Mouse (Mus musculus) heart, adult 8-10 months (tissue): ENCODE data around the gene Utrn. TPM values are rescaled to one million over a fixed set of nuclear protein-coding genes. Genes with fewer than 3 reads are reported as not detected.

Experiments used
- DNase-seq: peaks from one replicate; pipeline ENCODE4 v3.0.0; 2022; ENCODE audit warnings: low spot score
- total RNA-seq, 4 experiments: library from RNA; stranded (reverse); gene quantifications; 2 replicates each; pipeline ENCODE4 v1.2.4; 2022

The Utrn gene
- total RNA-seq, 4 experiments from 2014 or later: 59.3 to 75.7 (median 71.0) TPM

DNA sequence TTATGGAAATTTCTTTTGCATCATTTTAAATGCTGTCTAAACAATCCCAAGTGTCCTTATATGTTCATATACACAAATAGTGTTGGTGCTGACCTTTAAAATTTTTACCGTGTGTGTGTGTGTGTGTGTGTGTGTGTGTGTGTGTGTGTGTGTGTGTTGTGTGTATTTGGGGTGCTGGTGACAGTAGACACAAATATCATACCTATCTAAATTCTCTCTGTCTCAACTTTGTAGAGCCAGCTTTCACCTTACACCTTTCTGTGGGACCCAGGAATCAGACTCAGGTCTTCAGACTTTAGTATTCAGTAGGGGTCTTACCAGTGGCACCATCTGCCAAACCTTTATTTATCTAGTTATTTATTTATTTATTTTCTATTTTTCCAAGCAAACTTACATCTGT, 681 bp upstream of the Utrn start:
- DNase-seq: no peak

DNA sequence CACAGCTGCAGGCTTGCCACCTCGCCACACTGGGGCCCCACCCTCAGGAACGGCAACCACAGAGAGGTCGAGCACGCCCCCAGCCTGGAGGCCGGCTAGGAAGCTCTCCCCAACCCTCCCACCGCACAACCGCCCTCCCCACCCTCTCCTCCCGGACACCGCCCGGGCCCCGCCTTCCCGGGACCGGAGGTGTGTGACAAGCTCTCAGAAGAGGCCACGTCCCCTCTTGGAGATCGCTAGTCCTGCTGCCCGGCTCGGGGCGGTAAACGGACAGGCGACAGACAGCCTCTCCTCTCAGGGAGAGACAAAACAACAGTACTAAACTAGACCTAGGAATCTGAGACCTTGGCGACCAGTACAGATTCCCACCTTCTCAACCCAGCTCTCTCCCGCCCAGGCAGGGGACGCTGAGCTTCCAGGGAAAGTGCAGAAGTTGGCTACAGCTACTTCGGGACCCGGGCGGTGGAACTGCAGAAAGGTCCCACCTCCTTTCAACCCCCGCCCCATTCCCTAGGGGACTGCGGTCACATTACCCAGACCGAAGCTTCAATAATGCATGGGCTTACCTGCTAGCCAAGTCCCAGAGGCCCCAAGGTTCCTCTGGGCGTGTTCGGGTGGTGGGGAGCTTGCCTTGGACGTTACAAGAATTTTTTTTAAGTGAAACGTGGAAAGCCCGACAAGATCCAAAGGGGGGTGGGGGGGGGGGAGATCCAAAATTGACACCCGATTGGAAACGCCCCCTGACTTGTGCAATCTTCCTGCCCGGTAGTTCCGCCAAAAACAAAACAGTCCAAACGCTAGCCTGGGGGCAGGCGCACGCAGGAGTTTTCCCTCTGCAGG, 756 bp downstream of the Utrn start:
- DNase-seq: peak; percentile 68

DNA sequence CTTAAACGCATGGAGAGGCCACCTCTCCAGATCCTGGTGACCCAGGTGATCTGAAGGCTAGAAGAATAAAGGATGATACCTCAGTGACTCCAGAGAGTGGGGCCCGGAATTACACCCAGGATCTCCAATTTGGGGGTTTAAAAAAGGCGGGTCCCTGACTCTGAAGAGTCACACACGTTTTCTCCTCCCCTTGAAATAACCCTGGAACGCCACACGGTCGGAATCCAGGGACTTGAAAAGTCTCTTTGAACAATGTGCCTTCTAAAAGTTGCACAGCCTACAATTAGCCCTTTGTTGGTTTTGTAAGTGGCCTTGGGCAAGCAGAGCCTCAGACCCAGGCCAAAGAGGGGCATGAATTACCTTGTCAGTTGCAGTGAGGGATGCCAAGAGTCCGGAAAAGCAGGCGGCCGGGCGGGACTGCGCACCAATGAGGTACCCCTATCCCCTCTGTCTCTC, 1.4 kb downstream of the Utrn start:
- DNase-seq: no peak

DNA sequence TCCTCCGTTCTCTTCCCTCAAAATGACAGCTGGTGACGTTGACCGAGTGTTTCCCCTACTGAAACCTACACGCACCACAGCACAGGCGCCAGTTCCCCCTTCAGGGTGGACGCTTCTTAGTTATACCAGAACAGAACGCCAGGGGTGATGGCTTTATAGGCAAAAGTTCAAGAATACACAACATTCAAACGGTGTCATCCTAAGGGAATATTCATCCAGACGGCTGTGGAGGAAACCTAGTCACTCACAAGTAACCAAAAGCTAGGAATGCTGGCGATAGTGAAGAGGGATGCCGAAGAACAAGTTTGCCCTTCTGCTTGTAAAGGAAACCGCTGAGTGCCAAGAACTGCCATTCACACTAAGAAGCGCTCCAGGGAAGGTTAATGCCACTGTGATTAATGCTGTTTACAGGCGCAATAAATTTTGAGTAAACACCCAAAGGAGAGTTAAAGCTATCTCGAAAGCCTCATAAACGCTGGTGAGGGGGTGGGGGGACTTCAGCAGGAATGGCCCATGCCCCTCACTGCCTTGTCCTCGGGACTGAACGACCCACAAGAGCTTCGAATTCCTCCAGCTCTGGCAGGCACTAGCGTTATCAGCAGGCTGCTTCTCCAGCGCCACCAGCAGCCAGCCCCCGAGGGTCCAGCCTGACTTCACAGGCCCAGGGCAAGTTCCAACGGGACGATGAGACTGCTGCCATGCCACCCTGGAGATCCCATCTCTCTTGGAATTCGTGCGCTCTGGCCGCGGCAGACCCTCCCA, 2.0 kb downstream of the Utrn start:
- no peak for DNase-seq

DNA sequence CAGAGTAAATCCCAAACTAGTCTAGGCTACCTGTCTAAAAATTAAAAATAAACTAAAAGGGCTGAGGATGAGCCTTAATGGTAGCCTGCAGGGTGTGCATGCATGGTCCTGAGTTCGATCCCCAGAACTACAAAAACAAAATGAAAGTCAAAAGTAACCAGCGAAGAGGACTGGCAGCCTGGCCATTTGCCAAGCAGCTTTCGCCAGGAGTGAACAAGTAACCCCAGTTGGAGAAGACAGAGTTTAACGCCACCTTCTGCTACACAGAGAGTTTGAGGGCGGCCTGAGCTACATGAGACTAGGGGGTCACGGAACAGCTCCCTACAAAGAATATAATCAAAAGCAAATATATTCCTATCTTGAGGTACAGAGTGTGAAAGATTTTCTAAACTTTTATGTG, 4.0 kb downstream of the Utrn start:
- DNase-seq: no peak

DNA sequence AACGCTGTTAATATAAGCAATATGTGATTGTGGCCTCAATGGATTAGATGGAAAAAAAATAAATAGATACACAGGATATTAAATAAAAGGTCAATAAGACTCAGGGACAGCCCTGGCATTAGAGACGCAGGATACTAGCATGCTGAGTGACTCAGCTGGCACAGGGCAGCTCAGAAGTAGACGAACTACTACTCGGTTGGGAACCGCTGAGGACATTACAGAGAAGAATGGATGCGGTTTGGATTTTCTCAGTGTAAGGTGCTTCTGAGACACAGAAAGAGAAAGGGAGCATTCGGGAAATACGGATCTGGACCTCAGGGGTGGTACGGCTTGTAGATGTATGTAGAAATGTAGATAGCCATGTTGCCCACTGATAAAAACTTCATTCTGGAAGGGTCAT, 5.6 kb downstream of the Utrn start:
- DNase-seq: no peak

DNA sequence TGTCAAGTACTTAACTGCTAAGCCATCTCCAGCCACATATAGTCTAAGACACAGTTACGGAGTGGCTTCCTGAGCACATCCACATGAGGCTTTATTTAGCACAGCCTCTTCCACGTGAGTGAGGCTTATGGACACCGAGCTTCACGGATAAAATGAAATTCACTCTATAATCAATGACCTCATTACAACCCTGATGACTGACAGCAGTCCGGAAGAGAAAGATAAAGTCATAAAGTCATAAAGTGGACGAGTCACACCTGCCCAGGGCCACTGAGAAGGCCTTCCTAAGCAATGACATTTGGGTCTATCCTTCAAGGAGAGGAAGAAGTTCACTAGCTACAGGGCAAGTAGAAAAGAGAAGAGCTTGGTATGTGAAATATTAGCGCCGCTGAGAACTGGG, 7.1 kb downstream of the Utrn start:
- no peak for DNase-seq

DNA sequence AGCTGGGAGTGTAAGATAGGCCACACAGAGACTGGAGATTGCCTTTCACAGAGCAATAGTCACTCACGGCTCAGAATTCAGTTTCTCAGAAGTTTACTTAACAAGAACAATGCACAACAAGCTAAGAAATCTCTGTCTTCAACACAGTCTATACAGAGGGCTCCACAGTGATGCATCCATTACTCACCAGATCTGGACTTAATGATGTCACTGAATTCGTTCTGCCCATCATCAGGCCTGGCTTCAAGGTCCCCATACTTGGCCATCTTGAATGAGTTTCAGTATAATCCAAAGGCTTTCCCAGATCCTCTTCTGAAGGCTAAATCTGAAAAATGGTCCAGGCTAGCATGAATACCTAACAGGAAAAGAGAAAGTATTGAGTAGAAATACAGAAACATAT, 7.8 kb downstream of the Utrn start:
- DNase-seq: no peak

DNA sequence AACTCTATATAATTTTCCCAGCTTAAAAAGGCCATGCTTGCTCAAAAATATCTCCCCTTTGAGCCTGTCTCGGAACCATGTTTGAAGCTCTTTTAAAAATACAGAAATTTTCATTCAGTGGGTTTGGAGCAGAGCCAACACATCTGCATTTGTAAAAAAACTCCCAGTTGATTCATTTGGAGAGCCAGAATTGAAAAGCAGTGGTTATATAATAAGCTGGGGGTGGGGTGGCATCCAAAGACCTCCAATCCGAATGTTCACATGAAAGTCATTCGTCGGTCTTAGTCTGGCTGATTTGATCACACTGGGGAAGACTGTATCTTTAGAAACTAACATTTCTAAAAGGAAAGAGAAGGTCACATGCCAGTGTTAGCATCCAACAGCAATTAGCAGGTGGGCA, 8.4 kb downstream of the Utrn start:
- no peak for DNase-seq

DNA sequence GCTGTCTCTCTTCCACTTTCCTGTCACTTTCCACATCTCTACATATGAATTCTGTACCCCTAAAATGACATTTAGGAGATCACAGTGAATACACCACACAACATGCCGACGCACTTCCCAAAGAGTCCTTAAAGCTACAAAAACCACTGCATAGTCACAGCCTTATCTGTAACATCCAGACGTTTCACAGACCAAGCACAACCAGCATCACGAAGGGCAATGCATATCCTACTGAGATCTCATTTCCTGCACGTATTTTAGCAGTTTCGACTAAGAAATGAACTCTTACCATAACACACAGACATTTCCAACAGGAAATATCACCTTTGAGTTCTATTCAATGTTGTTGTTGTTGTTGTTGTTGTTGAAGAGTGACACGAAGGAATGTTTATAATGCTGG, 8.8 kb downstream of the Utrn start:
- no peak for DNase-seq

DNA sequence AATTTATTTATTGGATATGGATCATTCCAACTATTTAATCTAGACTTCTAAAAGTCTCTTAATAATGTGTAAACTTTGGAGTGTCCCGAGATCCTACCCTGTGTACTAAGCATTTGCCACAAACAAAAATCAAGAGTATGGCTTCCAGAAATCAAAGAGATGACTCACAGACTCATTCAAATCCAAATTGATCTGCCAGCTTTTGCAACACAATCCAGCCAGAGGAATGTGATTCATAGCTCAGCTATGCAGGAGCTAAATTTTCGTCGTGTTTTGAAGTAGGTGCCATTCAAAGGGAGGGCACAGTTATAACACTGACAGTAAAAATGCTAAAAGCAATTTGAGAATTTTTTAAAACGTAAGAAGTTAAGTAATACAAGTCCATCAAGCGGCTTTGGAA, 11.1 kb downstream of the Utrn start:
- no peak for DNase-seq

DNA sequence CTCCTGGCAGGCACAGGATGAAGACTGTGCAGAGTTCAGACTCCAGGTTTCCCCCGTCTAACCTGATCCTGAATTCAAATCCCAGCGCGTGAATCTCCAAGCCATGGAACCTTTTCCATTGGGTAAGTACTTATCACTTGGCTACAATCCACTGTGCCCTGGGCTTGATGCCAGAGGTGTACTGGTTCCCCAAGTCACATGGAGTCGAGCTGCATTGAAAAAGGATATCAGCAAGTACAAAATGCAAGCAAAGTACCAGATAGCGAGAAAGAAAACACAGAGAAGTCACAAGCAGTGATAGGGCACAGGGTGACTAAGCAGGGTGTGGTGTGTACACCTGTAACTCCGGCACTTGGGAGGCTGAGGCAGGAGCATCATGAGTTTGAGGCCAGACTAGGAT, 14.9 kb downstream of the Utrn start:
- peak; percentile 60 for DNase-seq

DNA sequence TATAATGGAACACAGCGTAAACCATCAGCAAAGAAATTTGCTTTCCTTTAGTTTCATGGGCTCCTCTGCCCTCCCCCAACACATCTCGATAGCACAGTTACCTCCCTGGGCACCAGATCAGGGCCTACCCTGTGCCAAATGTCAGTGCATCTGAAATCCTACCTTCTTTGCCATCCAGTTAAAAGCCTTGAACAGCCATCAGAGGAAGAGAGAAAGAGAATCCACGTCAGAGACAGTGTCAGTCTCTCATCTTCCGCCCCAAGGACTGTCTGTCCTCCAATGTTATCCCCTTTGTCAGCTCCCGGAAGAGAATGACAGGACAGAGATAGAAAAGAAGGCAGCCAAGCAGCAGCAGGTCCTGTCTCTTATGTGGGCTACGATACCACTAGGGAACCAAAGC, 15.4 kb downstream of the Utrn start:
- no peak for DNase-seq

DNA sequence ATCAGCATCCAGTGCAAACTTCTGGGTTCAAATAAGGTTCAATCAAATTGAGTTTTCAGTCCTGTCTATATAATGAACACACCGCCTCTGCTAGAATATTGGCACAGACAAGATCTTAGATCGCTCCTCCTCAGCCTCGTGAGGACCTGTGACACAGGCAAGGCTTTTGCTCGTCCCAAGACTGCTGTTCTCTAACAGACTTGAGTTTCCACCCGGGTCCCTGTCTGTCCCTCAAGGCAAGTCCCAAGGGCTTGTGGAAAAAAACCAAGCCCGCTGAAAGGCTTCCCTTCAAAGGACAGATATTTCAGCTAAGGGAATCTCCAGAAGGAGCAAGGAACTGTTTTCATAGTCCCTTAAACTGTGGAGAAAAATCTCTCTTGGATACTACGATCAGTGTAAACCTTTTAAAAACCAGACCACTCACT, 16.0 kb downstream of the Utrn start:
- peak; percentile 31 for DNase-seq

DNA sequence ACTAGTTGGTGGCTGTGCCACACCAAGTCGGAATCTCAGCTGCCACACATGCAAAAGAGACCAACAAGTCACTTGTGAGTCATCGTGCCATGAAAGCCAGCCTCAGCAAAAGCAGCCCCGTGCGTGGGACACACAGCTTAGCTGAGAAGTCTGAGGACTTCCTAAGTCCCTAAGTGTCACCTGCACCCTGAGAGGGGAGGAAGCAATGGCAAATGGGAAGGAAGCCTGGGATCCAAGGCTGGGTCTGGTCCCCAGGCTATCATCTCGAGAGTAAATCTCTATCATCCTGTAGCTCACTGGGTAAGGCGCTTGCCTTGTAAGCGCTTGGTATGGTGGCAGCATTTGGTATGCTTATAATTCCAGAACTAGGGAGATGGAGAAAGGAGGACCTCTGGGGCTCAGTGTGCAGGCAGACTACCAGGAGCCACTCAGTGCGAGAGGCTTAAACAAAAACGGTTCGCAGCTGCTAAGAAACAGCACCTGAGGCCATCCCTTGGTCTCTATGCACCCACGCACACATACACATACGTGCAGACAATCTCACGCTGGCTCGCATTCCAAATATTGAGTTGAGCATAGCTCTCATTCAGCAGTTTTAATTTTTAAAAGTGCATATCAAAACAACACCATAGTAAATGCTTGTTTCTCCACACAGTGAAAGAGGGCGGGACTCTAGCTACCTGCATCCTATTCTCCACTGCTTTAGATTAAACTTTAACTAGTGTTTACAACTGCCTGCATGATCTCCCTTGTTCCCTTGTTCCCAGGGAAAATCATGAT, 16.6 kb downstream of the Utrn start:
- no peak for DNase-seq

DNA sequence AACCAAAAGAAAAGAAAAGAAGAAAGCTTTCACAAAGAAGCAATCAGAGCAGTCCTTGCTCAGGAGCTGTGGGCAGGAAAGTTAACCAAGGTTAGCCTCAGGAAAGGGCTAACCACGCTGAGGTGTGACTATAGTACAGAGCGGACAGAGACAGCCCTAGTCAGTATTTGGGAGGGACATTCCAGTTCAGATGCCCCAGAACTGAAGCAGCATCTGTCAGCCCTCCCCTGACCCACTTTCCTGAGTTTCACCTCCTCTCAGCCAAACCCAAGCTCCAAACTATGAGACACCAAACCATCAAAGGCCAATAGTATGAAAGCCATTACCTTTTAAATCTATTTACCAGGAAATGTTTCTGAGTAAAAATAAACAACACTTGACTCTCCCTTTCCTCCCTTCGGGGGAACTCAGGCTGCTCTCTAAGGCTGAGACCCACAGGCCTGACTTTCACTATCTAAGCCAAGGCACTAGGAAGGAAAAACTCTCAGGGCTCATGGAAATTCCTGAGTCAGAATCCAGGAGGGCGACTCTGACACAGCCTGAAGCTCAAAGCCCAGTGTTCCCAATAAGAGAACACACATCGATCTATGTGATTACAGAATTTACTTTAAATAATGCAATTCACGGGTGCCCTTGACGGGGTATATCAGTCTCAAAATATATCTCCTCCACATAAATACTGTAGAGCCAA, 18.2 kb downstream of the Utrn start:
- no peak for DNase-seq

DNA sequence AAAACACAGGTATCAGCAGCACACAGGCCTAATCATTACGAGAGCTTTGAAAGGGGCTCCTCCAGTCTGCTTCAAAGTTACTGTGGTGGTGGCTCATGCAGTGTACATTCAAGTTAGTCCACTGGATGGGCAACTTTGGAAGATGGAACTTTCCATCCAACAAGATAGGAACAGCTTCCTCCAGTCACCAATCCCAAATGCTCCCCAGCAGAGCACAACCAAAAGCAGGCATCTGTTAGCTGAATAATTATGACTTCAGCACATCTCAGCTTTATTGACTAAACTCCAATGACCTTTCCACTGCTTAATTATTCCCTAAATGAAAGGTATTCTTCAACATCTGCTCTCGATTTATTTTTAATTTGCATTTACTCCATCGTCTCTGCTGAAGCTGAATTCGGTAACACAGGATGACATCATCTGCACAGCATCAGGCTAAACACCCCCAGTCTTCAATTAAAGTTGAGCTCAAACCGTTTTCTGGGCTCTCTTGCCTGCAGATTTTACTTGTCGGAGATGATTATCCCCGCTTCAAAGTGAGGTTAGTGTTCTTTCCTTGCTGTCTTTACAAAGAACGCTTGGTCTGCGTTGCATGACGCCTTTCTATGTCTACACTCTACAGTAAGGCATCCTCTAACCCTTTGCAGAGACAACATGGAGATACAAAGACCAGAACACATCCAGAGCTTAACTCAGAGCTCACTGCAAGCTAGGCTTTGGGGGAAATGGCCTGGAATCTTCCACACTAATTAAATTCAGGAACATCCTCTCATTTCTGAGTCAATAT, 20.6 kb downstream of the Utrn start:
- no peak for DNase-seq

DNA sequence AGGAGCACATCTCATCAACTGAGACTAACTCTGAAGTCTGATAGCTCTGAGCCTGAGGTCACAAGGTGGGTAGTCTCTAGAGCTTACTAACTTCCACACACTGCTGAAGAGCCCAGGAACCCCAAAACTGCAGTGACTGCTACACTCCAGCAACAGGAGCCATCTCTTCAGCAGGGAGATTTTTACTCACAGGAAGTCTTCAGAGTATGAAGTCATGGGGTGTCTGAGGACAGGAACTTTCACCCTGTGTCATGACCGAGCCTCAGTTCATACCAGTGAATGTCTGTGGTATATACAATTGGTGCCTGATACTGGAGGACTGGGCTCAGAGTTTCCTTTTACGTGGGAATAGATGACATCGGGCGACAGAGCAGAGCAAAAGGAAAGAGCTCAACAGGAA, 26.6 kb downstream of the Utrn start:
- DNase-seq: no peak

DNA sequence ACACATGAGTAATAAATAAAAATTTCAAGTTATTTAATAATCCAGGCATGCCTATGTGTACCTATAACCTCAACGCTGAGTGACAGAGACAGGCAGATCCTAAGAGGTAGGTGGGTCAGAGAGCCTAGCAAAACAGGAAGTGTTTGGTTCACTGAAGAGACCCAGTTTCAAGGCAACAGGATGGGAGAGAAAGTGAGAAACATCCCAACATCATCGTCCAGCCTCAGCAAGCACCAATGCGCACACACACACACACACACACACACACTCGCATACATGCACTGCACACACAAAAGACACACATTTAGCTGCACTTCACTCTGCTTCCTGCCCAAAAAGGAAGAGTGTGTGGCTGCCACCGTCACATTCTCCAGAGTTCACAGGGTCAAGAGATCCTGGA, 27.7 kb downstream of the Utrn start:
- no peak for DNase-seq

DNA sequence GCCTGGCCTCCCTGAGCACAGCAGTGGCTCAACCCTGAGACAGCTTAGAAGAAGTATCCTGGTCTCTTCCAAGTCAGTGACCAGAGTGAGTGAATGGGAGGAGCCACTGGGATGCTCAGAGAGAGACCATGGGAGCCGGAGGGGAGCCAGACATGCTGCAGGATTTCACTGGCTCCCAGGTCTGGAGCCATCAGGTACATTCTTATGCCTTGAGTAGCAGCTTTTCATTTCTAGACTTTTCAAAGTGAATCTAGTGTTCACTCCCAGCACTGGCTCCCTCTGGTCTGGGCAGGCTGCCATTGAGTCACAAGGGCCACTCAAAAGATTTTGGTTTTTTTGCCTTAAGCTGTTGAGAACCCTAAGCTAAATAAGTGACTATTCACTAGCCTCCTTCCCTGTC, 31.5 kb downstream of the Utrn start:
- DNase-seq: no peak
